Mouse (Mus musculus) thymus, adult 2 months (tissue): Measurements from ENCODE around the gene Tmem209. TPM values are rescaled to one million over a fixed set of nuclear protein-coding genes. Genes with fewer than 3 reads are reported as not detected.

ENCODE experiments used
- DNase-seq: peaks from one replicate; pipeline ENCODE4 v3.0.0; 2021
- H3K27ac ChIP-seq: fragments of 200-500 bp; 2 replicates; pipeline ENCODE4 v1.5.1; 2012; ENCODE audit warnings: low read length, control low read depth; ENCODE audit not compliant: control insufficient read depth, insufficient read depth
- H3K27me3 ChIP-seq: fragments of 200-500 bp; 2 replicates; pipeline ENCODE4 v1.6.1; 2012; ENCODE audit warnings: mild to moderate bottlenecking, low read length, moderate library complexity, mixed read lengths; ENCODE audit not compliant: control insufficient read depth, insufficient read depth
- H3K36me3 ChIP-seq: fragments of 200-500 bp; 2 replicates; pipeline ENCODE4 v1.6.1; 2012; ENCODE audit warnings: mild to moderate bottlenecking, low read length, moderate library complexity; ENCODE audit not compliant: control insufficient read depth, insufficient read depth
- H3K4me1 ChIP-seq: fragments of 200-500 bp; replicated peaks from 2 replicates; pipeline ENCODE4 v1.6.1; 2012; ENCODE audit warnings: low read length; ENCODE audit not compliant: control insufficient read depth, insufficient read depth
- H3K4me3 ChIP-seq: fragments of 200-500 bp; 2 replicates; pipeline ENCODE4 v1.5.1; 2012; ENCODE audit warnings: mild to moderate bottlenecking, low read length, control low read depth, moderate library complexity; ENCODE audit not compliant: control insufficient read depth, insufficient read depth
- CTCF ChIP-seq: fragments of 200-500 bp; IDR thresholded peaks from 2 replicates; pipeline ENCODE4 v1.5.1; 2012; ENCODE audit warnings: mild to moderate bottlenecking, control low read depth, low read length, moderate library complexity, borderline replicate concordance; ENCODE audit not compliant: control insufficient read depth, poor library complexity, insufficient read depth; ENCODE audit errors: extremely low read depth
- POLR2A ChIP-seq: fragments of 200-500 bp; IDR thresholded peaks from 2 replicates; pipeline ENCODE4 v1.6.1; 2012; ENCODE audit warnings: mild to moderate bottlenecking, low read length, control low read depth, moderate library complexity; ENCODE audit not compliant: control insufficient read depth, poor library complexity, insufficient read depth; ENCODE audit errors: extremely low read depth
- WGBS: fragments of 180-500 bp; shearing (Covaris S2); methylation state at CpG from one replicate; pipeline ENCODE4 v1.1.7; 2018; 5-methylcytosine and 5-hydroxymethylcytosine counted together
- polyA plus RNA-seq: library from polyadenylated mRNA; depleted of rRNA; stranded (reverse); fragments of >200 nt; gene quantifications from 2 replicates; pipeline ENCODE4 v1.2.3, GENCODE M21; 2012; rRNA removed

Tmem209 gene
- polyA plus RNA-seq, 1 experiment, result 80.2 TPM

- Histone ChIP-seq H3K4me3 (peak overlapping the region; percentile 71; the same call in 1 of the 2 replicates), H3K36me3 (no peaks in the 10 kb centered on the region), H3K4me1 (peaks cover 12% of the 10 kb centered on the region), H3K27ac (no peak overlapping the region), H3K27me3 (no peaks in the 10 kb centered on the region; the same call in 1 of the 2 replicates)
- WGBS, result 88% methylated on average over 16 of the region's 16 CpGs
- no peak for DNase-seq
- TF ChIP-seq CTCF (no peak), POLR2A (no peak)
These were observed 50.4 kb downstream of the Tmem209 start for GRCm38 (mm10) chr6:30459056-30459747.

DNA sequence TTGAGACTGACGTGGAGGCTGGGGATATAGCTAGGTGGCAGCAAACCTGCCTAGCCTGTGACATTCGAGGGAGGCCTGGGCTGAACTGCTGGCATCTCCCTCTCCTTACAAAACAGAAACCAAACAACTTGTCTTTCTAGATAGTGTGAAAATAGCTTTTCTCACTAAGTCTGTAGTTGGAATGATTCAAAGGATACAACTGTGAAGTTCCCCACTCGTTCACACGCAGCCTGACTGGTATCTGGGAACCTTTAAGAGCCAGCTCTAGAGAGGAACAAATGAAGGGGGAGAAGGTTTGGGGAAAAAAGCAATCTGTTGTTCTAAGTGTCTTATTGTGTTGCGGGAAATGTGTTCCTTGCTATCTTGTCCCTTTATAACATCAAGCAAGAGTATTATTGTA is 51.0 kb downstream of the Tmem209 start:
- no peak for DNase-seq
- TF ChIP-seq POLR2A, result no peak
- no peak for TF ChIP-seq CTCF
- Histone ChIP-seq H3K27me3 (no peaks in the 10 kb centered on the region; the same call in 1 of the 2 replicates), H3K36me3 (no peaks in the 10 kb centered on the region), H3K4me1 (peaks cover 12% of the 10 kb centered on the region), H3K27ac (no peak overlapping the region), H3K4me3 (no peak overlapping the region)
- 93% methylated on average over 5 of the region's 5 CpGs for WGBS

- Histone ChIP-seq H3K4me3 (no peak overlapping the region), H3K4me1 (peaks cover 15% of the 10 kb centered on the region), H3K36me3 (no peaks in the 10 kb centered on the region), H3K27ac (no peak overlapping the region), H3K27me3 (no peaks in the 10 kb centered on the region; the same call in 1 of the 2 replicates)
- TF ChIP-seq CTCF, result no peak
- TF ChIP-seq POLR2A, result no peak
- DNase-seq, result no peak
- 93% methylated on average over 7 of the region's 7 CpGs for WGBS
These were observed 52.6 kb downstream of the Tmem209 start for GRCm38 (mm10) chr6:30456991-30457390.

- WGBS, result 98% methylated on average over 10 of the region's 10 CpGs
- no peak for TF ChIP-seq CTCF
- no peak for TF ChIP-seq POLR2A
- no peak overlapping the region for H3K27ac ChIP-seq
These were observed 70.0 kb downstream of the Tmem209 start for GRCm38 (mm10) chr6:30439576-30439975.

GRCm38 (mm10) chr6:30437054-30437453 is 72.5 kb downstream of the Tmem209 start:
- Histone ChIP-seq H3K27ac (no peak overlapping the region), H3K4me1 (no peaks in the 10 kb centered on the region), H3K27me3 (no peaks in the 10 kb centered on the region), H3K36me3 (no peaks in the 10 kb centered on the region), H3K4me3 (no peak overlapping the region)
- WGBS, result 88% methylated on average over 3 of the region's 3 CpGs
- no peak for TF ChIP-seq CTCF
- TF ChIP-seq POLR2A, result no peak
- DNase-seq, result no peak

More at GRCm38 (mm10) chr6:30439576-30439975, 70.0 kb downstream of the Tmem209 start:
- Histone ChIP-seq H3K4me3 (no peak overlapping the region), H3K27me3 (no peaks in the 10 kb centered on the region), H3K36me3 (peaks cover 7% of the 10 kb centered on the region), H3K4me1 (no peaks in the 10 kb centered on the region)
- no peak for DNase-seq

DNA sequence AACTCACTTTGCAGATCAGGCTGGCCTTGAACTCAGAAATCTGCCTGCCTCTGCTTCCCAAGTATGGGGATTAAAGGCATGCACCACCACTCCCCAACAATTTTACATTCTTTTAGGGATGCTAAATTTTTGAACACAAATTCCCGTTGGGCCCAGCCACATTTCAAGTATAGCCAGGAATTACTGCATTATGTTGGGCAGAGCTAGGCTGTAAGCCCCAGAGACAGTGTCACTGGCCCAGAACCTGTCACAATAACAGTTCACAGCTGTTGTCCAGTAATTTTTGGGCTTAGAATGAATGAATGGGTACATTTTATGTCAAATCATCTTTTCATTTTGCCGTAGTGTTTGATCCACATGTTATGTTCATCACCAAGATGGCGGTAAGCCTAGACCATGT is 73.1 kb downstream of the Tmem209 start:
- TF ChIP-seq POLR2A (no peak), CTCF (no peak)
- DNase-seq, result no peak
- 95% methylated on average over 3 of the region's 3 CpGs for WGBS

GRCm38 (mm10) chr6:30432461-30433192 is 77.0 kb downstream of the Tmem209 start:
- no peaks in the 10 kb centered on the region for H3K27me3 ChIP-seq
- DNase-seq, result no peak
- TF ChIP-seq POLR2A (no peak), CTCF (no peak)
- no peaks in the 10 kb centered on the region for H3K4me1 ChIP-seq
- 89% methylated on average over 3 of the region's 3 CpGs for WGBS
- no peak overlapping the region for H3K4me3 ChIP-seq
- H3K36me3 ChIP-seq, result no peaks in the 10 kb centered on the region
- H3K27ac ChIP-seq, result no peak overlapping the region

More for the DNA sequence above, 73.1 kb downstream of the Tmem209 start:
- H3K27ac ChIP-seq, result no peak overlapping the region
- H3K4me1 ChIP-seq, result no peaks in the 10 kb centered on the region
- no peak overlapping the region for H3K4me3 ChIP-seq
- H3K27me3 ChIP-seq, result no peaks in the 10 kb centered on the region
- H3K36me3 ChIP-seq, result no peaks in the 10 kb centered on the region

Other genes with a start within 250 kb of the Tmem209 start
- 69.9 and 160 TPM in 2 replicates for gene Ube2h, start 205.2 kb downstream of the Tmem209 start, polyA plus RNA-seq
- gene Zc3hc1, start 118.8 kb downstream of the Tmem209 start, polyA plus RNA-seq, result 24.2 and 27.3 TPM in 2 replicates
- 25.5 and 29.7 TPM in 2 replicates for gene Klhdc10, start 107.9 kb downstream of the Tmem209 start, polyA plus RNA-seq
- gene Ssmem1, start 66 bp upstream of the Tmem209 start, polyA plus RNA-seq, result not detected in 2 replicates
- not detected in 2 replicates for gene Cpa2, start 31.8 kb upstream of the Tmem209 start, polyA plus RNA-seq
- gene Cpa4, start 58.6 kb upstream of the Tmem209 start, polyA plus RNA-seq, result 0.11 and 0.17 TPM in 2 replicates
- 0.10 TPM in 1 of 2 replicates, not detected in the other for gene Cpa5, start 101.2 kb upstream of the Tmem209 start, polyA plus RNA-seq
- not detected in 2 replicates for gene Cpa1, start 129.4 kb upstream of the Tmem209 start, polyA plus RNA-seq
- gene Cep41, start 184.0 kb upstream of the Tmem209 start, polyA plus RNA-seq, result 6.6 TPM in 2 replicates
- gene Mest, start 213.8 kb upstream of the Tmem209 start, polyA plus RNA-seq, result 7.2 and 13.3 TPM in 2 replicates